Mouse (Mus musculus) thymus, adult 18-20 months (tissue): Measurements from ENCODE around the gene Gal3st2c.
"Not testable (repeated sequence)": the region's sequence is repeated elsewhere in the genome, so short reads cannot be mapped to it uniquely, and the experiment has no call there.

ENCODE experiments used
- DNase-seq, 2 experiments: peaks; one replicate each; pipeline ENCODE4 v3.0.0; 2022; ENCODE audit warnings: mixed read lengths in 2 of 2

The Gal3st2c gene

DNA sequence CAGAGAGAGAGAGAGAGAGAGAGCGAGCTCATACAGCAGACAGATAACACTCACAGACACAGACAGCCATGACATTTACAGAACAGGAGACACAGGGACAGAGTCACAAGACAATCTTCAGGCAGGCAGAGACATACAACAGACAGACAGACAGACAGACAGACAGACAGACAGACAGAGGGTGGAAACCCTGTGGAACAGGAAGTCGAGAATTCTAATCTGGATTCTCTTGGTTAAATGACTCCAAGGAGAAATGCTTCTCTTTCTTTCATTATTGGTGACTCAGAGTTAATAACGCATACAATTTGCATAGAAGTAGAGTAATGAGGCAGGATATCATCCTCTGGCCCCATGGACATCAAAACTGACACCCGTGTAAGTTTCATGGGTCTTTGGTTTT lies 56.2 kb downstream of the Gal3st2c start:
- DNase-seq: no peak

DNA sequence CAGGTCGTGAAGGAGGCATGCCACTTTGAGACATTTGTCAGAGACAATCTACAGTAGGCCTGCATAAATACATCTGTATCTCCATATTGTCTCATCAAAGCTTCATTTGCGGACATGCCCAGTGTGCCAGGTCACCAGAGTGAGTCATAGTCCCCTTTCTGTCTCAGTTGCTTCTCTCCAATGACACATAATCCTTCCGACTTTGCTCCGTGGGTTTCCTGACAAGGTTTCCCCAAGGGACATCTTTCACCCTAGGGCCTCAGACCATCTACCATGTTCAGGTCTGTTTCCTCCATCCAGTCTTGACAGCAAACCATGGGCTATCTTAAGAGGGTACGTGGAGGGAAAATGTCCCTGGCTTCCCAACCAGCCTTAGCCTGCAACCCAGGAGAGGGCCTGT lies 60.8 kb downstream of the Gal3st2c start:
- no peak for DNase-seq

DNA sequence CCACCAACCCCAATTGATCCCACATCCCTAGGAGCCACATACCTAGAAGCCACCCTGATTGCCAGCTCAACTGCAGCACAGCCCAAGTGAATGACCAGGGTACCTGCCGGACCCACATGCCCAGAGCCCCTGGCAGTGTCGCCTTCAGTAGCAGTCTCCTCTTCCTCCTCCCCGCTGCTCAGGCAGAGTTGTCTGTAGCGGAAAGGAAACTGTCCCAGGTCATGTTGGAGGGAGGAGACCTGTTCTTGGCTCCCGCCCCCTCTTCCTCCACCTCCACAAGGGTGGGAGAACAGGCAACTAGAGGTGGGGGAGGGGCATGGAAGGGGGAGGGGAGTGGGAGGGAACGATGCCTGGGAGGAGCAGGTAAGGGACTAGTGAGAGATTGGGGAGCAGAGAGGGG lies 62.1 kb downstream of the Gal3st2c start, which contains the start of gene Pdcd1:
Gene Pdcd1 (minus strand): TSS at position 181 of the 400 bp plus-strand sequence.
- peak in 1 of 2 experiments; percentile 59 for DNase-seq

DNA sequence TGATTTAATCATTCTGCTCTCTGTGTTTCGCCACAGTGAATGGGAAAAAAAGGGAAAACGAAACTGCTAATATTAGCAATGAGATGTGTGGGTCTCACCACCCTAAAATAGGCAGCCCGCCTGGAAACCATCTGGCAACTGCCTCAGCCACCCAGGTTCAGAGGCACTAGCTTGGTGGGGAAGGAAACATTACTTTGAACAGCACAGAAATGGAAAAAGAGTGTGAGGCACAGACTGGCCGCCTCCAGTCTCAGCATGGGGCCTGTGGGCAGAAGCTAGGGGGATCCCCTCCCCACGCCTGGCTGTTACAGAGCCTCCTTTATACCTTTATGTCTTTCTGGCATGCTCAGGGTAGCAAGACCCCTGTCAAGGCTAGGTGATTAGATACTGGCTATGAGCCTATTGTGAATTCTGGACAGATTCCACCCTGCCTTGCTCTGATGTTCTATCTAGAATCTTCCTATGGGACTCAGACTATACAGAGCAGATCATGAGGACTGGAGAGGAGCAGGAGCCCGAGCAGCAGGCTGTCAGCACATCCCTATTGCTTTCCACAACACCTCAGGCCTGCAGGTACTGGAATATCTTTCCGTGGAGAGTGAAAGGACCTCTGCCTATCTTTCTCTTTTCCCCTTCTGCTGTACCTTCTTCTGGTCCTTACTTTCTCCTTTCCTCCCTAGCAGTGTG lies 63.4 kb downstream of the Gal3st2c start:
- no peak for DNase-seq

DNA sequence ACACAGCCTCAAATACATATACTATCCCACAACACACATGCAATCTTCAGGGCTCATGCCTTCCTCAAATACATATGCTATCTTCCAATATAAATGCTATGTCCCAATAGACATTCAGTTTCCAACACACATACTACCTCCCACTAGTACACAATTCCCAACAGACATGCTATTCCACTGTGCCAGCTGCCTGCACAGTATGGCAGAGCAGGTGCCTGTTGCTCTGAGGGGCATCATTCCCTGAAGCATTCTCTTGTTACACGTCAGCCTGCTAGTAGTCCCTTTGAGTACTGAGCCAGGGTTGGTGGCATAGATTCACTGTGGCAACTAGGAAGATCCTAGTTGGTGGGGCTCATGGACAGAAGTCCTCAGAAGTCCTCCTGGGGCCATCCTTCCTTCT lies 64.2 kb downstream of the Gal3st2c start:
- no peak for DNase-seq

DNA sequence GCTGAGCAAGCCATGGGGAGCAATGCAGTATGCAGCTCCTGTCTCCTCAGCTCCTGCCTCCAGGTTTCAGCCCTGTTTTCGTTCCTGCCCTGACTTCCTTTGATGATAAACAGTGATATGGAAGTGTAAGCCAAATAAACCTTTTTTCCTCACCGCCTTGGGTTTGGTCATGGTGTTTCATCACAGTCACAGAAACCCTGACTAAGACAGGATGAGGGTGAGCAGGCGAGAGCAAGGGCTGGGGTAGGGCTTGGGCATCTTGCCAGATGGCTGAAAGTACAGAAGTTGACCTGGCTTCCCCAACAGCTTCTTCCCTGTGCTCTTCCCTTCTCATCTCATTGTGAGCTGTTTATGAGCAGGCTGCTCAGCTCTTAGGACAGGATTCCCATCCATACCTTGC lies 65.7 kb downstream of the Gal3st2c start:
- no peak for DNase-seq

DNA sequence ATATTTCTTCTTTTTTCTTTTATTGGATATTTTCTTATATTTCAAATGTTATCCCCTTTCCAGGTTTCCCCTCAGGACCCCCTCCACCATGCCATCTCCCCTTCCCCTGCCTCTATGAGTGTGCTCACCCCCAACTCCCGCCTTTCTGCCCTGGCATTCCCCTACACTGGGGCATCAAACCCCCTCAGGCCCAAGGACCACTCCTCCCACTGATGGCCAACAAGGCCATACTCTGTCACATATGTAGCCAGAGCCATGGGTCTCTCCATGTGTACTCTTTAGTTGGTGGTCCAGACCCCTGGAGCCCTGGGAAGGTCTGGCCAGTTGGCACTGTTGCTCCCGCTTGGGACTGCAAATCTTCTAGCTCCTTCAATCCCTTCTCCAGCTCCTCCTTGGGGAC lies 67.1 kb downstream of the Gal3st2c start:
- no peak for DNase-seq

DNA sequence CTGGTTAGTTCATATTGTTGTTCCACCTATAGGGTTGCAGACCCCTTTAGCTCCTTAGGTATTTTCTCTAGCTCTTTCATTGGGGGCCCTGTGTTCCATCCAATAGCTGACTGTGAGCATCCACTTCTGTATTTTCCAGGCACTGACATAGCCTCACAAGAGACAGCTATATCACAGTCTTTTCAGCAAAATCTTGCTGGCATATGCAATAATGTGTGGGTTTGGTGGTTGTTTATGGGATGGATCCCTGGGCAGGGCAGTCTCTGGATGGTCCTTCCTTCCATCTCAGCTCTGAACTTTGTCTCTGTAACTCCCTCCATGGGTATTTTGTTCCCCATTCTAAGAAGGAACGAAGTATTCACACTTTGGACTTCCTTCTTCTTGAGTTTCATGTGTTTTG lies 68.0 kb downstream of the Gal3st2c start:
- not testable (repeated sequence) for DNase-seq
